Mouse (Mus musculus) lung, adult 2 months (tissue): Measurements from ENCODE around the gene Smad1. TPM values are rescaled to one million over a fixed set of nuclear protein-coding genes. Genes with fewer than 3 reads are reported as not detected.

Experiments
- DNase-seq: peaks from one replicate; pipeline ENCODE4 v3.0.0; 2022
- H3K4me1 ChIP-seq: fragments of 200-500 bp; 2 replicates; pipeline ENCODE4 v1.6.1; 2011; ENCODE audit warnings: low read length; ENCODE audit not compliant: control insufficient read depth, insufficient read depth
- H3K4me3 ChIP-seq: fragments of 200-500 bp; replicated peaks from 2 replicates; pipeline ENCODE3; 2011; ENCODE audit warnings: low read depth, mild to moderate bottlenecking, control low read depth, low read length; ENCODE audit errors: extremely low read depth
- CTCF ChIP-seq: fragments of 200-500 bp; IDR thresholded peaks from 2 replicates; pipeline ENCODE4 v1.5.1; 2011; ENCODE audit warnings: mild to moderate bottlenecking, low read length, control low read depth; ENCODE audit not compliant: insufficient read depth
- POLR2A ChIP-seq: fragments of 200-500 bp; IDR thresholded peaks from 2 replicates; pipeline ENCODE4 v1.6.1; 2011; ENCODE audit warnings: low read depth, mild to moderate bottlenecking, control low read depth, low read length, borderline replicate concordance; ENCODE audit errors: extremely low read depth
- WGBS: fragments of 180-500 bp; shearing (Covaris S2); methylation state at CpG from one replicate; pipeline ENCODE4 v1.1.7; 2018; 5-methylcytosine and 5-hydroxymethylcytosine counted together
- polyA plus RNA-seq: library from polyadenylated mRNA; depleted of rRNA; stranded (reverse); fragments of >200 nt; gene quantifications from 2 replicates; pipeline ENCODE4 v1.2.3, GENCODE M21; 2012

Gene Smad1
- polyA plus RNA-seq, 1 experiment, result 35.0 TPM

GRCm38 (mm10) chr8:79365707-79366106, 33.6 kb downstream of the Smad1 start:
- DNase-seq, result no peak
- H3K4me3 ChIP-seq, result no peak overlapping the region
- 57% methylated on average over 3 of the region's 3 CpGs for WGBS
- H3K4me1 ChIP-seq, result peaks cover 22% of the 10 kb centered on the region
- no peak for TF ChIP-seq CTCF
- TF ChIP-seq POLR2A, result no peak

DNA sequence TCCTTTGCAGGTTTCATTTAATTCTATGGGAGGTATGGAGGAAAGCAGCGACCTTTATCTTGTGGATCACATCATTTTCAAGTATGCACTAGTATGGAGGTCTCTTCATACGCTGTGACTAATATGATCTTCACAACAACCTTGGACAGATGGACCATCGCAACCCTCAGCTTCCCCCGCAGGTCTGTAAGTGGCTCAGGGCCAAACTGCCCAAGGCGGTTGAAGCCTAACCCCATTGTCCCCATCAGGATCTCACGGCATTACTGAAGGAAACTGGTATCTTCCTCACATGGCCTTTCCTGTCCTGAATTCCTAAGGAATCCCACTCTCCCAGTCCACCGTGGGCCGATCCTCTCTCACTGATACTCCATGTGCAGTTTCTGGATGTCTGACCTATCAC, 34.5 kb downstream of the Smad1 start:
- H3K4me3 ChIP-seq, result no peak overlapping the region
- H3K4me1 ChIP-seq, result peaks cover 20% of the 10 kb centered on the region
- TF ChIP-seq CTCF (no peak), POLR2A (no peak)
- WGBS, result 80% methylated on average over 8 of the region's 8 CpGs
- DNase-seq, result no peak

GRCm38 (mm10) chr8:79362430-79362829, 36.9 kb downstream of the Smad1 start:
- WGBS, result 29% methylated on average over 2 of the region's 2 CpGs
- no peak for TF ChIP-seq POLR2A
- no peak for TF ChIP-seq CTCF
- Histone ChIP-seq H3K4me1 (peaks cover 20% of the 10 kb centered on the region), H3K4me3 (no peak overlapping the region)
- DNase-seq, result no peak

DNA sequence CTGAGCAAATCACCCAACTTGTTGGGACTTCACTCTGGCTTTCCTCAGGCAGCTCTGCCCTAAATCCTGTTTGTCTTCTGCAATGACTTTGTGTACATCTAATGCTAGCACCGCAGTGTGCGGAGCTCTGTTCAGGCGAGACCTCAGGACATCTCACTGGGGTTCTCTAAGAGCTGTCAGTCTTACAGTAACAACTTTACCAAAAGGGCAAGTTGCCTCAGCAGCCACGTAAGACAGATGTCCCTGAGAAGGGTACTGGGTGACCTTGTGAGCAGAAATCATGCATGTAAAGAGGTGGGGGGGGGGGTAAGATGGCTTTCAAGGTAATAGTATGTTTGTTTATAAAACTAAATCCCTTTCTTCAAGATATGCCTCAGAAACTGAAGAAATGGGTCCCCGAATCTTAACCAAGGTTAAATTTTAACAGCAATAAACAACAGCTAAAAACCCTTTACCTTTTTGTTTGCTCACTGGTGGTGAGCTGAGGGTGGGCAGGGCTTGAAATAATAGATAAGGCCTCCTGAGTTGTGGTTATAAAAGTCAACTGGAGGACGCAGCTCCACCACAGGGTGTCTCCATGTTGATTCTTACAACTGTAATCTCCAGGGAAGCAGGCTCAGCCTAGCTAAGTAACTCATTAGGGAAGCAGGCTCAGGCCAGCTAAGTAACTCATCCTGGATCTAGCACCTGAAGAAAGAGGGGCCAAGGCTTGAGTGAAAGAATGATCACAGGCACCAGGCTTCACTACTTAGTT, 38.4 kb downstream of the Smad1 start:
- no peak overlapping the region for H3K4me3 ChIP-seq
- DNase-seq, result no peak
- peaks cover 15% of the 10 kb centered on the region for H3K4me1 ChIP-seq
- no peak for TF ChIP-seq POLR2A
- TF ChIP-seq CTCF, result no peak
- WGBS, result 73% methylated on average over 6 of the region's 6 CpGs

GRCm38 (mm10) chr8:79360302-79360701, 39.0 kb downstream of the Smad1 start:
- no peak for TF ChIP-seq POLR2A
- TF ChIP-seq CTCF, result no peak
- peaks cover 10% of the 10 kb centered on the region for H3K4me1 ChIP-seq
- no peak overlapping the region for H3K4me3 ChIP-seq
- WGBS, result 58% methylated on average over 9 of the region's 9 CpGs
- no peak for DNase-seq

GRCm38 (mm10) chr8:79355721-79356434, 43.4 kb downstream of the Smad1 start:
- no peak for TF ChIP-seq POLR2A
- no peak for TF ChIP-seq CTCF
- DNase-seq, result no peak
- 69% methylated on average over 16 of the region's 16 CpGs for WGBS
- H3K4me1 ChIP-seq, result peaks cover 2% of the 10 kb centered on the region; the same call in 1 of the 2 replicates
- H3K4me3 ChIP-seq, result no peak overlapping the region

DNA sequence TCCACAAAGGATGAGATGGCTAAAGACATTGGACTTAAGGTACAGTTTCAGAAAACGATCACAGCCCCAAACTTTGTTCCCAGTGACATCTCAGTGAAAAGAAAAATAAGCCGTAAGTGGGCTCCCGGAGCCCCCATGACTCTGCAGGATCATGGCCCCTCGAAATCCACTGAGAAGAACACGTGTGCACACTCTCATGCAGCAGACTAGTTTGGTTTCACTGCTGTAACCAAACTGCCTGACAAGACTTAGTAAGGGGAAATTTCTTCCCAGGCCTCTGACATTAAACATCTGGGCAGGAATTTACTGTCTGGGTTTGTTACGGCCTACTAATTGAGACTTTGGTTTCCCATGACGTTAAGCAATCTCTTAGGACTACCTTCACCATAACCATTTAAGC, 45.3 kb downstream of the Smad1 start:
- 83% methylated on average over 7 of the region's 7 CpGs for WGBS
- Histone ChIP-seq H3K4me1 (peaks cover 2% of the 10 kb centered on the region; the same call in 1 of the 2 replicates), H3K4me3 (no peak overlapping the region)
- no peak for DNase-seq
- TF ChIP-seq POLR2A (no peak), CTCF (no peak)

DNA sequence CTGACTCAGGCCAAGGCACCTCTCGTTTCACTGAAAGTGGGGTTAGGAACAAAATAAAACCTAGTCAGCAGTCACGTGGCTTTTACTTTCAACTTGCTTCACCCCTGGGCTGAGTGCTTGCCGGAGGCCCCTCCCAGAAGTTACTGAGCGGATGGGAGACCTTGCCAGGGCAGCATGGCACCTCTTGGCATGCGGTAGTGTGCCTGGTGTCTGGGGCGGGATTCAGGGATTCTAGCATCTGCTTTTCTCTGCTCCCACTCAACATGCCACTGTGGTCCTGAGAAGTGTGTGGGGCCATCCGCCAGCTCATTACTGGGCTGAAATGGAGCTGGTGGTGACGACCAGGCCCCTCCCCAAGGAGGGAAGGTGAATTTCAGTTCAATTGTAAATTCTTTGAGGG, 47.4 kb downstream of the Smad1 start:
- DNase-seq, result no peak
- 75% methylated on average over 8 of the region's 8 CpGs for WGBS

GRCm38 (mm10) chr8:79350805-79351204, 48.5 kb downstream of the Smad1 start:
- TF ChIP-seq POLR2A (no peak), CTCF (no peak)
- no peak for DNase-seq
- Histone ChIP-seq H3K4me3 (no peak overlapping the region), H3K4me1 (peaks cover 2% of the 10 kb centered on the region)
- WGBS, result 64% methylated on average over 3 of the region's 3 CpGs

More for the DNA sequence above, 47.4 kb downstream of the Smad1 start:
- Histone ChIP-seq H3K4me3 (no peak overlapping the region), H3K4me1 (peaks cover 2% of the 10 kb centered on the region)
- no peak for TF ChIP-seq CTCF
